Mouse (Mus musculus) urinary bladder, postnatal 10 days (tissue): ENCODE data around the gene Mindy2.
"Not testable (repeated sequence)": the region's sequence is repeated elsewhere in the genome, so short reads cannot be mapped to it uniquely, and the experiment has no call there.

Source experiments
- DNase-seq: peaks from one replicate; pipeline ENCODE4 v3.0.0; 2022; ENCODE audit warnings: low spot score

Gene Mindy2

DNA sequence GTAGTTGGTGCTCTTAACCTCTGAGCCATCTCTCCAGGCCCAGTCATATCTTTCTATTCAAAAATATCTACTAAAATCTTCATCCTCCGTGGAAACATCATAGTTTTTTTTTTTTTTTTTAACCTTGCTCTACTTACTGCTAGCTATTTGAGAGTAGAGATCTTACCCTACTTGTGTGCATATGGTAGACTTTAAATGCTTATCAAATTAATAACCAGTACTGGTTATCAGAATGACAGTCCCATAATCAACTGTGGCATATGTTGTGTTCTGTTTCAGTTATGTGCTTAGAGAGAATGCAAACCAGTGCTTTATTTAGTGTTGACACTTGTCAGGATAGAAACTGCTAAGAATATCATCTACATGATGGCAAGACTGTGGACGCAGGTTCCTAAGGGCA is 78.9 kb downstream of the Mindy2 start:
- no peak for DNase-seq

DNA sequence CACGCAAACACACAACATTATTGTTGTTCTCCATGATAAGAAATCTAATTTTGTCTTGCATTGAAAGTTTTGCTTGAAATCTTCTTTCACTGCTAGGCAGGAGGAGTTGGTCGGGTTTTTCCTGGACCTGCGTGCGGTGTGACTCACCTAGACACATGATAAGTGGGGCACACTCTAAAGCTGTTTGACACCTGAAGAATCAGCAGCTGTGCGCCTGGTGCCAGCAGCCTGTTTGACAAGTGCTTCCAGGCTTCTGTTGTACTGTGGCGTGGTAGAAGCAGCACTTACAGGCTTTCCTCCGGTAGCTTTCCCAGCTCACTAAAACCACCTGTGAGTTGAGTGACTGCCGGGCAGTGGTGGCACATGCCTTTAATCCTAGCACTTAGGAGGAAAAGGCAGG is 86.6 kb downstream of the Mindy2 start:
- no peak for DNase-seq

- no peak for DNase-seq
Measured at GRCm38 (mm10) chr9:70567651-70568050, 89.3 kb downstream of the Mindy2 start.

DNA sequence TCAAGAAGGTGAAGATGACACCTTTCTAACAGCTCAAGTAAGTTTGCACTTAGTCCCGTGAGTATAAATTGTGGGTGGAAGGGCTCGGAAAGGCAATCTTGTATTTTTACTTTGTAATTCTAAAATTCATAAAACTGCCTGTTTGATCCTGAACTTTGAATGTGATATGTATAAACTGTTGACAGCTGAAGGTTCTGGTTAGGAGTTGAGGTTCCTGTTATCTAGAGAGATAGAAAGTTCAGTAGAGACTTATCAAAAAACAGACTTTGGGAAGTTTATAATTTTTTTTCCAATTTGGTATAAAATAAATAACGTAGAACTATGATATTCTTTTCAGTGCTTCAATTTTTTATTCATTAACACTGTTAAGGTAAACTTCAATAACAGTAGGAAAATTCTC is 94.1 kb downstream of the Mindy2 start:
- DNase-seq: no peak

DNA sequence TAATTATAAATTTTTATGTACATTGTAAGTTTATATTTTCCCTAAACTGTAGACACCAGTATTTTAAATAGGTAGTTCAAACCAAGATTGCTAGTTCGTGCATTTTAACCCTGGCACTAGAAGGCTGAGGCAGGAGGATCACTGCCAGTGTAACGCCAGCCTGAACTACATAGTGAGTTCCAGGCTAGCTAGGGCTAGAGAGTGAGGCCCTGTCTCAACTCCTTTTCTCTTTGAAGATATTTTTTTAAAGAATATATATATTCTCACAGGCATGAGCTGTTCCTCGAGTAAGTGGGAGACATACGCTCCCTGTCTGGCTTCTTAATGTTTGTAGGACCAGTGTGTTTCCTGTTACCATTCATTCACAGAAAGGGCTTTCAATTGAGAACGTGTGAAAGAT is 100.2 kb downstream of the Mindy2 start:
- no peak for DNase-seq

DNA sequence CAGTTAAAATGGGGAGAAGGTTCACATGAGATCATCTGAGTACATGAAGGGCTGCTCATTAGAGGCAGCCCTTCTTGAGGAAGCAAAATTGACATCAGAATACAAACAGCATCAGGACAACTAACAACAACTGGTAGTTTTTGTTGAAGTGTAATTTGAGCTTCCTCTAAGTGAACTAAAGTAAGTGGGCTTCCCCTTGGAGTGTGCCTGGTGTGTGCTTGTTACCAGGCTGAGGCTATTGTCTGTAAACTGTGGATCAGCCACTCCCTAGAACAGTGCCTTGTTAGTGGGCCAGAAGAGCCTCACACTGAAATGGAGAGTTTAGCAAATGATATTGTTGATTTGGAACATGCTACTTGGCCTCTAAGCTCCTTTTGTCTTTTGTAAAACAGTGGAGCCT is 101.5 kb downstream of the Mindy2 start:
- no peak for DNase-seq

GRCm38 (mm10) chr9:70552233-70552632 is 104.7 kb downstream of the Mindy2 start:
- not testable (repeated sequence) for DNase-seq

- DNase-seq: no peak
Measured at GRCm38 (mm10) chr9:70551524-70551923, 105.5 kb downstream of the Mindy2 start.
